Mouse (Mus musculus) layer of hippocampus, adult 18-20 months (tissue): ENCODE measurements around the gene Polrmt. TPM values are rescaled to one million over a fixed set of nuclear protein-coding genes. Genes with fewer than 3 reads are reported as not detected.

Source experiments
- DNase-seq, 2 experiments: peaks; one replicate each; pipeline ENCODE4 v3.0.0; 2022; ENCODE audit warnings: low spot score in 2 of 2
- long read RNA-seq: library from polyadenylated mRNA; stranded (forward); transcript quantifications from one replicate; pipeline ENCODE4 v2.0.0, GENCODE M21; 2021
- total RNA-seq, 2 experiments: library from RNA; stranded (reverse); gene quantifications; 2 replicates each; pipeline ENCODE4 v1.2.3; 2021

Gene Polrmt
- total RNA-seq: 10 to 100 TPM; 42.4 to 51.3 TPM
- long read RNA-seq, transcript Polrmt-201 (21 exons, 3,755 nt): major isoform, 27 of 46 reads
- long read RNA-seq, partial matches to known transcripts: 7 of 46 reads
- long read RNA-seq, other reads (novel, unspliced or antisense): 12 of 46 reads

DNA sequence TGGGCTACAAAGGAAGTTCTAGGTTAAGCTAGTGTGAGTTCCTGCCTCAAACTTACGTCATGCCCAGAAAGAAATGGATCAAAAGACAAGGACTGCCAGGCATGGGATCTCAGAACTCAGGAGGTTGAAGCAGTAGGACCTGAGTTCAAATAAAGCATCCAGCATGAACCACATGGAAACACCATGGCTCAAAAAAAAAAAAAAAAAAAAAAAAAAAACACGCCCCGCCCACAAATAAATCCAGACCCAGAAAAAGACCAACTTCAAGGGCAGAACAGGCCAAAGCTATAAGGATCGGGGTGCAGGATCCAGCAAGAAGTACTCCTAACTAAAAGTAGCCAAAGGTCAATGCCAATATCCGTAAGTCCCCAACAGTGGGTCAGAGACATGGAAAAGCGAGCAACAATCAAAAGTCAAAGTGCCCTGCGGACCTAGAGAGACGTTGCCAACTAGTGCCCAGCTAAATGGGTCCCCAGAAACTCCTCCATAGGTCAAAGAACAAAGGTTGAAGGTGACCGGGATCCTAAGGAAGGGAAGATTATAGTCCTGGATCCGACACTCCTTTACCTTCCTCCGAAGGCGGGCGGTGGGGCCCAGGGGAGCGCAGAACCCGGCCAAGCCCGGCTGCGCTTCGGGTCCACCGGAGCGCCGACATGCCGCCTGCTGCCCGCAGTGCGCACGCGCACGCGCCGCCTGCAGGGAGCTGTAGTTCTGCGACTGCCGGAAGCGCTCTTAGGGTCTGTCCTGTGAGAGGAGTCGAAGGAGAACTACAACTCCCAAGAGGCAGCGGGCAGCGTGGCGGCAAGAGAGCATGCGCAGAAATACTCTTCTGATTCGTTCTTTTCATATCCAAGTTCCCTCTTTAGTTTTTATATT lies at the start of gene Polrmt:
Gene Polrmt, minus strand, starts transcription at position 684 of the 876 bp plus-strand sequence.
- DNase-seq: peak; percentile 94 to 98

DNA sequence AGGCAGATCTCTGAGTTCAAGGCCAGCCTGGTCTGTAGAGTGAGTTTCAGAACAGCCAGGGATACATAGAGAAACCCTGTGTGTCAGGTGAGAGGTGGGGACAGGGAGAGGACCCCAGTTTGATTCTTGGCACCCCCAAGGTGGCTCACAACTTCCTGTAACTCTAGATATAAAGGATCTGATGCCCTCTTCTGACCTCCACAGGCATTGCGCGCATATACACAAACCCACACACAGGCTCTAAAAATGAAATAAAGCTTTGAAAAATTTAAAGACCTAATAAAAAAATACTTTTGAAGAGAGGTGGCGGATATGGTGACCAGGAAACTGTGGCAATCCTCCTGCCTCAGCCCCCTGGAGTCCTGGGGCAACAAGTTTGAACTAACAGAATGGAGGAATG lies 49.5 kb upstream of the Polrmt start:
- DNase-seq: no peak

DNA sequence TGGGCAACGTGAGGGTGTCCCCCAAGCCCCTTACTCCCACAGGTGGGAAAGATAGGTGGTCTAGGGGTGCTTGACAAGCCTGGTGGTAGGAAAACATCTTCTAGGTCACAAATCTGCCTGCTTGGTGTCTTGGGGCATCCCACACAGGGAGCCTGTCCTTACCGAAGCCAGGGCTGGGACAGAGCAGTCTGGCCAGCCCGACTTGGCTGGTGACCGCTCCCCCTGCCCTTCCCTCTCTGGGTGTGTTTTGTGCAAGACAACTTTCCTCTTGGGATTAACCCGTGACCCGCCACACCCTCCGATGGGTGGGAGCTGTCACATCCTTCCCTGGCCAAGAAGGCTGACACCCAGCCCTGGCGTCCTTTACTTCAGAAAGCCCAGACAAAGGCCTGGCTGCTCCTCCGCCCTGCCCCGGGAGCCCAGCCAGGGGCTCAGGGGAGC lies 48.1 kb upstream of the Polrmt start:
- no peak for DNase-seq

DNA sequence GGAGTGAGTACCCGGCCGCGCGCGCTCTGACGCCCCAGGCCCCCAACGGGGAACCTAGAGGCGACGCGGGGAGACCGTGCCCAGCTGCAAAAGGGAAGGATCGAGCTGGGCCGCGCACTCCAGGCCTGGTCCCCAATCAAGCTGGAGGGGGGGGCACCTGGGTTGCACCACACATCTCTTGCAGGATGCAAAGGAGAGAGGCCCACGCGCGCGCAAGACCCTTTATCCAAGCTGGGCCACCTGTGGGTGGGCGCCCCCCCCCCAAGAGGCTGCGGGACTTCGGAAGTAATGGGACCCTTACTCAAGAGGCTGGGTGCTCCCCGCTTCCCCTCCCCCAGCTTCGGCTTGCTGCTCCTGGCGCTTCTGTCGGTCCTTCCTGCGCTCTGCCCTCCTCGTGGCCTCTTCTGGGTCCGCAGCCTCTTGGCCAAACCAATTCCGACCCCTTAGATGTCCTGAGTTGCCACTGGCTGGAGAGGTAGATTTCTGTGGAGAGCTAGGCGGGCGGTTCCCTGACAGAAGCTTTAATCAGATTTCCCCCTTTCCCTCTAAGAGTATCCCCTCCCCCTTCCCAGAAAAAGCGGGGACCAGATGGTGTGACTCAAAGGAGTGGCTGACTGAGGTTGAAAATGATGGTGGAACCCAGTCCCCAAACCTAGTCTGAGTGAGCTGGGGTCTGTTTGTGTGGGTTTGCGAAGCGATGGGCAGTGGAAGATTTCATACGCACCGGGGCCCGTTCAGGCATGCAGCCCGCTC lies 47.5 kb upstream of the Polrmt start:
- peak; percentile 64 to 80 for DNase-seq

DNA sequence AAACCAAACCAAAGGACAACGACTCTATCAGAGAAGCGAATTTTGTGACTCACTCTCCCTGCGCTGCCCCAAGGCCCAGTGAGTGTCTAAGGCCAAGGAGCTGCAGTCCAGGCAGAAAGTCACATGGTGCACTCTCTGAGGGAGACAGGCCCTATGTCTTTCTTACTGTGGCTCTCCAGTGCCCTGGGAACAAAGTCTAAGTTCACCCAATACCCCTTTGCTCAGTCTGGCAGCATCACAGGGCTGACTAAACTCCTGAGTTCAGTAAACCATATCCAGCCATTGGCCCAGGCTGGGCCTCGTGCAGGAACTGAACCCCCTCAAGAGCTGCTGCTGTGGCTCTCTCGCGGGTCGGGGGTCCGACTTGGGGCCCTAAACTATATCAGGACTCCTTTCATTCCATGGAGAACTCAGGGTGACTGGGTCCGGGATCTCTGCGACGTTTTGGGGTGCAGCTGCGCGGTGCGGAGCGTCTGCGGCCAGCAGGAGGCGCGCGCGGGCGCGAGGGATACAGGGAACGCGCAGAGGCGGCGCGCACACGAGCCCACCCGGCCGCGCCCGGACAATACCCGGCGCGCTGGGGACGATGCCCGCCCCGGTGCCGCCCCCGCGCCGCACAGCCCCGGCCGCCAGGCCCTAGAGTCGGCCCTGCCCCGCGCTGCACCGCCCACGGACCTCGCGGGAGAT lies 46.8 kb upstream of the Polrmt start, which contains the start of gene Palm:
Gene Palm, plus strand, starts transcription at position 522 of the 687 bp plus-strand sequence.
- peak; percentile 76 to 88 for DNase-seq

DNA sequence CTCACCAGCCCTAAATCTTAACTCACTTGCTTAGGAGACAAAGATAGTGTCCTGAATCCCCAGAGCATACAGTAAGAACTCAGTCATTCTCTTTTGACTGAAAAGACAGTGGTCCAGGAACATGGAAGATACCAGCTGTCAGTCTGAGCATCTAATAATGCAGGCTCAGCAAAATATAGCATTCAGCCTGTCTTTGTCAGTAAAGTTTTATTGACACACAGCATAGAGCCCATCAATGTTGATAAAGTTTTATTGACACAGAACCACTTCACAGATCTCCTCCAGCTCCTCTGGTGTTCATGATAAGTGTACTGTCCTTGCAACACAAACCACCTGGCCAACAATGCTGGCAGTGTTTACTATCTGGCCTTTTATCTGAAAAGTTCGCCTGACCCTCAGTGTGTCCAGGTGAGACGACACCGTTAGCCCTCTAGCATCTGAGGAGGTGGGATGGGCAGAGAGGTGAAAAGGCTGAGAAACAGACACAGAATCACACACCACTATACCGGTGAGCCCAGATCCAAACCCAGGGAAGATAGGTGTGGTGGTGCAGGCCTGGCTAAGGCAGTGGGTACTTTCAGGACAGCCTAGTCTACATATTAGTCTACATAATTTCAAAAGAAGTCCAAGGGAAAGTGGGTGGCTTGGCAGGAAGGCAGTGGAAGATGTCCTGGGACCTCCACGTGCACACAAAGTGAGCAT lies 46.1 kb upstream of the Polrmt start:
- no peak for DNase-seq

DNA sequence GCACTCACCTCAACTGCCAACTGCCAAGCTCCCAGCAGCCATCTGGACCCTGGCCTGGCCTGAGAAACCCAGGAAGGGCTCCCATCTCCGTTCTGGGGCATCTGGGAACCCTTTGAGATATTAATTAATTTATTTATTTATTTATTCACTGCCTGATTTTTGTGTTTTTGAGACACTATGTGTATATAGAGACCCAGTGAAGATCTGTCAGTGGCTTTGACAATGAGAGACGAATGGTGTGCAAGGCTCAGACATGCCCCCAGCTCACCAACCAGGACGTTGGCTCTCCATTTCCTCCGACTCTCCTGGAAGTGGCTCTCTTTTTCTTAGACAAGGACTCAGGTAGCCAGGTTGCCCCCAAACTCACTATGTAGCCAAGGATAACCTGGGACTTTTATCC lies 44.5 kb upstream of the Polrmt start, which contains the start of gene Prss57:
Gene Prss57, minus strand, starts transcription at position 101 of the 400 bp plus-strand sequence.
- DNase-seq: no peak

DNA sequence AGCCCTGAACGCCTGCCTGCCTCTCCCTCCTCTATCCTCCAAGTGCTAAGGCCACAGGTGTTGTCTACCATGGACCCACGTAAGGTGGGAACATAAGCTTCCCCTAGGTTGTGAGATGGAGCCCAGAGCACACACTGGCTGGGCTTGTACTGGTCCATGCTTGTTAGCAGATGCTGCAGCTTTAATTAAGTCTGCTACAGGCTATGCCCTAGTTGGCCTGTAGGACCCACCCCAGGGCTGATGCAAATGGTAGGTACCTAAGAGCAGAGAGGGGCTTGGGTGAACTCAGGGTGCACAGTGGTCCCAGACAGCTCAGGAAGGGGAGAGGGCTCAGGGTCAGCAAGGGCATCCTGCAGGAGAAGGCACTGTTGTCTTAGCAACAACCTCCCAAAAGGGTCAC lies 43.2 kb upstream of the Polrmt start:
- DNase-seq: no peak

DNA sequence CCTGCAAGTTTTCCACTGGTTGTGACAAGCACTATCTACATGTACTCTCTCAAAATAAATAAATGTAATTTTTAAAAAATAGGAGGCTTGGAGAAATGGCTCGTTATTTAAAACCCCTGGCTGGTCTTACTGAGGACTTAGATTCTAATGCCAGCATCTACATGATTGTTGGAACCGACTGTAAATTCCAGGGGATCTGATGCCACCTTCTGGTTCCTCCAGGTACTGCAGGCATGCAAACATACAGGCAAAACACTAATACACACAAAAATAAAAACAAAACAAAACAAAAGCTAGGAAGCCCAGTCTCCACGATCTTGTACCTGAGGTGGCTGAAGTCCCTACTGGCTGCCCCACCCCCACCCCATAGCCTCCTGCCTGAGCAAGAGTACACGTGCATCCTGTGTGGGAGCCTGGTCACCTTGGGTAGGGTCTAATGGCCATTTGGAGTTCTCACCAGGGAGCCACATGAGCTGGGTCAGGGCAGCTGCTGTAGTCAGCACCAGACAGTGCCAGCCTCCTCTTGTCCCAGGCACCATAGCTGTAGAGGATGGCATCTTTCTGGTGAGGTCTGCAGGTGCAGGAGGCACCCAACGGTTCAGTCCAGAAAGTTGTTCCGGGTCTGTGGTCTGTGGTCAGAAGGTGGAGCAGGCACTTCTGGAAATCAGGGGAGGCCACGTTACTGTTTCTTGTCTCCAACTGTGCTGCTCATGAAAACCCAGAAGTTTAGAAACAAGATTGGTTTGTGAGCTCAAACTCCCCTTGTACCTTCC lies 42.2 kb upstream of the Polrmt start:
- DNase-seq: peak in 1 of 2 experiments; percentile 86

DNA sequence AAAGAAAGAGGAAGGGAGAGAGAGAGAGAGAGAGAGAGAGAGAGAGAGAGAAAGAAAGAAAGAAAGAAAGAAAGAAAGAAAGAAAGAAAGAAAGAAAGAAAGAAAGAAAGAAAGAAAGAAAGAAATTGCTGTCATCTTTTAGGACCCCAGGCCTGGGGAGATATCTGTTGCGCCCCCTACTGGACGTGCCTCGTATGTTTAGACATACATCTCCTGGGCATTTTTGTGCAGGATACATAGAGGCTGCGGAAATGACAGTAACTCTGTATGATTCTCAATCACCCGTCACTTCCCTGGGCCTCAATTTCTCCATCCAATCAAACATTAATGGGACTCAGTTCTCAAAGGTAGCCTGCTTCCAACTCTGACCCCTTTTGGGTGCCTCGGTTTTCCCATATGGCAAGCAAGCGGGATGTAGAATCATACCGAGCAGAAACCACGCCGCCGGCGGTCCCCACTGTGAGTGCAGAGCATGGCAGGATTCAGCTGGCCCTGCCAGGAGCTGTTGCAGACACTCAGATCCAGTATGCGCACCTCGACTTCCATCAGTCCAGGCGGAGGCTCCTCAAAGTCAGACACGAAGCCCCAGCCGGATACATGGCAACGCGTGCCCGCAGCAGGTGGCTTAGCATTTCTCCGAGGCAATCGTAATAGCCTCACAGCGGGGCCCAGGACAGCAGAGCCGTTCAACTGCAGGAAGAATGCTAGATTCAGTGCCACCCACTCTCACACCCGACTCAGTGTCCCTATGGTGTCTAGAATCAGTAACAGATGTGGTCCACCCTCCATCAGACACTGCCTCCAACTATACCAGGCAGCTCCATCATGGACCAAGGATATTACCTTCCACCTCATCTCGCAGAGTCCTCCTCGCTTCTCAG lies 37.8 kb upstream of the Polrmt start:
- DNase-seq: no peak

DNA sequence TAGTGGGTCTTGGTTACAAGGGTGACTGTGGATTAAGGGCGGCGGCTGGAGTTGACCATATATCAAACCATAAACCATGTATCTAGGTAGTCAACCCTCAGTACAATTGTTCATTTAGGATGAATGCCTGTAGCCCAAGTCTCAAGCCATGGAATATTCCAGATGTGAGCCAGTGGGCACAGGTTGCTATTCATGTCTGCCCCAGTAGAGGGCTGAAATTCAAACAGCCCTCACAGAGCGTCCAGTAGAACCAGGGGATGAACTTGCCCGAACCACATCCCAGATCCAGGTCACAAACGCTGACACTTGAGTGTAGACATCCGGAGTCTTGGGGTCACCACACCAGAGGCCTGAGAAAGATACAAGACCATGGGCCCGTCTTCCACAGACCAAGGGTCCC lies 36.7 kb upstream of the Polrmt start:
- DNase-seq: no peak

DNA sequence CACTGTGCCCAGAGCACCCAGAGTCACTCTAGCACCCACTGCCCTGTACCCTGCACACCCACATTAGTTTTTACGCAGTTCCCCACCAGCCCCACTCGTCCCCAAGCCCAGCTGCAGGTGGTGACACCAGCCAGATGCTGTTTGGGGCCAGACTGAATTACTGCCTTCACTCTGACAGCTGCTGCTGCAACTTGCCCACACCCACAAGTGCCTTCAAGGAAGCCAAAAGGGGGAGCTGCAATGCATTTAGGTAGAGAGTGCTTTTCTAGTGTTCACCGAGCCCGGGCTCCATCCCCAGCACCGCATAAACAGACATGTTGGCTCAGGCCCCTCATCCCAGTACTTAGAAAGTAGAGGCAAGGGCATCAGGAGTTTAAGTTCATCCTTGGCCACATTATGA lies 35.6 kb upstream of the Polrmt start:
- DNase-seq: no peak

DNA sequence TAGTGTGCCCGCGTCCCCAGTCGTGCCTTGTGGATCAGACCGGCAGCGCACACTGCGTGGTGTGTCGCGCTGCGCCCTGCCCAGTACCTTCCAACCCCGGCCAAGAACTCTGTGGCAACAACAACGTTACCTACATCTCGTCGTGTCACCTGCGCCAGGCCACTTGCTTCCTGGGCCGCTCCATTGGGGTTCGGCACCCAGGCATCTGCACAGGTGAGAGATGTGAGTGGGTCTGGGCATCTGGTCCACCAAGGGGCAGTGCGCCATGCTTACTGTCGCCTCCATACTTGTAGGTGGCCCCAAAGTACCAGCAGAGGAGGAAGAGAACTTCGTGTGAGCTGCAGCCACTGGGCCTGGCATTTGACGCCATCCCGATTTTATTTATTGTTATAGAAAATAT lies 34.8 kb upstream of the Polrmt start:
- DNase-seq: no peak

DNA sequence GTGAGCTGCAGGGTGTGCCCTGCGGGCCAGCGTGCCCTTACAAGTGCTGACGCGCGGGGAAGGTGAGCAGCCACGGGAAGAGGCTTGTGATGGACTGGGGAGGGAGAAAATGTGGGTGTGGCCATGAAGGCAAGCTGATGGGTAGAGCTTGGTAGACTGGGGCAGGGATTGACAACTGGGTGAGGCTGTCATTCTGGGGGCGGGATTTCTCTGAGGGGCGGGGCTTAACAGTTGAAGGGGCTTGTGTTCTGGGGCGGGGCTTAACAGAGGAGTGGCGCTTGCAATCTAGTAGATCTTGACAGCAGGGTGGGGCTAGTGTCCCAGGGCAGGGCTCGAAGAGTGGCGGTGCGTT lies 34.3 kb upstream of the Polrmt start:
- DNase-seq: no peak

DNA sequence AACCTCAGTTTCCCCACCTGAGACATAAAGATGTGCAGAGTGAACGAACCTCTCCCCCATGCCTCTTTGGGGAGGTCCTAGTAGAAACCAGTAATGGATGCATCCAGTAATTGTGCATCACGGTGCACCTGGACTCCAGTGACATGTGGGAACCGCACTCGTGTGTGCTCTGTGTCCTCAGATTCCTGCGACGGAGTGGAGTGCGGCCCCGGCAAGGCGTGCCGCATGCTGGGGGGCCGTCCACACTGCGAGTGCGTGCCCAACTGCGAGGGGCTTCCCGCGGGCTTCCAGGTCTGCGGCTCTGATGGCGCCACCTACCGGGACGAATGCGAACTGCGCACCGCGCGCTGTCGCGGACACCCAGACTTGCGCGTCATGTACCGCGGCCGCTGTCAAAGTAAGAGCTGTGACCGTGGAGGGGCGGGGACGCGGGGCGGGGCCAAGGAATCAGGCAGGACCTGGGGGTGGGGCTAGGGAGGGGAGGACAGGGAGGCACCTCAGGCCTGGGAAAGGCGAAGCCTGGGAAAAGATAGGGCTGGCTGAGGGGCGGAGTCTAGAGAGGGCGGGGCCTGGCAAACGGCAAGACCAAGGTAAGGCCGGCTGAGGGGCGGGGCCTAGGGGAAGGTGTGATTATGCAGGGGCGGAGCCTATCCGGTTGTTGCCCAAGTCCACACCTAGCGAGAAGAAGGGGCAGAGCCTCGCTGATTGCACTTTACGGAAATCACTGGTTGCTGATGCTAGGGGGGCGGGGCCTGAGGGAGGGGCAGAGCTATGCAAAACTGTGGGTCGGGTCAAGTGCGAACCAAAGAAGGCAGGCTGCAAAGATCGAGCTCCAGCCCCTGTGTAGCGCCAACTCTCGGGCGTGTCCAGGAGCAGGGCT lies 33.6 kb upstream of the Polrmt start:
- DNase-seq: peak; percentile 94 to 98

DNA sequence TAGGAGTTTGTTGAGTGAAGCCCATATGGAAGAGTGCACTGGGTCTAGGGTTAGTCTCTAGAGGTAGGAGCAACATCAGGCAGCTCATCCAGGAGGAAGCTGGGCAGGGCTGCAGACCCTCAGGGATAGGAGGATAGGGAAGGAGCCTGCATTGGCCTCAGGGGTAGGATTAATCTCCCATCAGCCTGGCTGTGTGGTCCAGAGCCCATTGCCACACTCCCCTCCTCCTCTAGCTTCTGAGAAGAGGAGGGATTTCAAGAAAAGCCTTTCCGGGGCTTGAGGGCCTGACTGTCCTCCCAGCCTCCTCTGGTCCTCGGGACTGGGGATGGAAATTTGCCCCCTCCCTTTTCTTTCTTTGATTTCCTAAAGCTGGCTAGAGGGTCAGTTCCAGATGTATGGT lies 32.8 kb upstream of the Polrmt start:
- no peak for DNase-seq

DNA sequence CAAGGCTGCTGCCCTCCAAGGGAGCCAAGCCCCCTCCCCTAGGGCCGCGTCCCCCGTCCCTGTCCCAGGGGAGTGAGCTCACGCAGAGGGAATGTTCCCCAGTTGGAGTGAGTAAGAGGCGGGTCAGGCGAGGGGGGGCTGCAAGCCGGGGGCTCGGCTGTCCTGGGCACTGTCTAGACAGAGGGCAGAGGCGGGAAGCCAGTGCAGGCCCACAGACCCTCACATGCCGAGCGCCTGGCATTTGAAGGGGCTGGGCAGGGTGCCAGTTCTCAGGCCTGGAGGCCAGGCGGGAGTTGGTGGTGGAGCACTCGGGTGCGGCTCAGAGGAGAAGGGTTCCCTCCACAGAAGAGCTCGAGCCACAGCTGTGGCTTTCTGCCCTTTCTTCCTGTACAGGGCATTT lies 31.6 kb upstream of the Polrmt start:
- DNase-seq: no peak

DNA sequence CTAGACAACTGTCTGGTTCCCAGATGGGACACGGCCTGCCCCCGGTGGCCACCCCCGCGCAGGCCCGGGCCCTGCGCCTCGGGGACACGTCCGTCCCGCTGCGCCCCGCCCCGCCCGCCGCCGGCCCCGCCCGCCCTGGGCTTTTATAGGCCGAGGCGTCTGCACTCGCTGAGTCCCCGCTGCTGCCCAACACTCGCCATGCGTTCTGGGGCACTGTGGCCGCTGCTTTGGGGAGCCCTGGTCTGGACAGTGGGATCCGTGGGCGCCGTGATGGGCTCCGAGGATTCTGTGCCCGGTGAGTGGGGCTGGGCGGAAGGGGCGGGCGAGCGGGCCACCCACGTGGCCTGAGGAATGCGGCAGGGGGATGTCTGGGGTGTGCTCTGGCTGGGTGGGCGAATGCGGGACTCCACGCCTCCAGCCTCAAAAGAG lies 30.7 kb upstream of the Polrmt start, which contains the start of gene Fstl3:
Gene Fstl3, plus strand, starts transcription at position 170 of the 429 bp plus-strand sequence.
- no peak for DNase-seq
